Mouse (Mus musculus) mouse trophoblast stem cell (cell line): ENCODE results near the gene Shc4.

Experiments
- in situ Hi-C, 2 experiments: fragments of 300-500 bp; cut with MseI, MboI; formaldehyde crosslinking; loops; 2 replicates in 1 of 2; 3 replicates in 1 of 2; pipeline ENCODE4 v1.15.1; 2025

Shc4 gene

GRCm38 (mm10) chr2:125685441-125686150, 38.4 kb downstream of the Shc4 start:
- in situ Hi-C loops, result no loop called here

GRCm38 (mm10) chr2:125684559-125685440, 39.1 kb downstream of the Shc4 start:
- in situ Hi-C loops, result no loop called here

- in situ Hi-C loops, result no loop called here
Observed at GRCm38 (mm10) chr2:125683895-125684294, 40.1 kb downstream of the Shc4 start.

GRCm38 (mm10) chr2:125681811-125682210, 42.1 kb downstream of the Shc4 start:
- in situ Hi-C loops, result no loop called here

- in situ Hi-C loops, result no loop called here
Observed at GRCm38 (mm10) chr2:125672957-125673631, 50.9 kb downstream of the Shc4 start, which contains the start of gene Eid1. Gene Eid1 (plus strand): TSS chr2:125673095.

GRCm38 (mm10) chr2:125672568-125672956, 51.4 kb downstream of the Shc4 start:
- in situ Hi-C loops, result no loop called here

GRCm38 (mm10) chr2:125670846-125671245, 53.1 kb downstream of the Shc4 start:
- in situ Hi-C loops, result no loop called here

GRCm38 (mm10) chr2:125667721-125668120, 56.2 kb downstream of the Shc4 start:
- in situ Hi-C loops, result loop anchor here in 1 of 2 experiments (5.0 kb wide), 1 partner anchor 60 kb away; no protein-coding TSS in a partner anchor

GRCm38 (mm10) chr2:125667184-125667583, 56.8 kb downstream of the Shc4 start:
- in situ Hi-C loops, result loop anchor here in 1 of 2 experiments (5.0 kb wide), 1 partner anchor 60 kb away; no protein-coding TSS in a partner anchor

- in situ Hi-C loops, result loop anchor here in 1 of 2 experiments (5.0 kb wide), 1 partner anchor 61 kb away; no protein-coding TSS in a partner anchor
Observed at GRCm38 (mm10) chr2:125666668-125667067, 57.3 kb downstream of the Shc4 start.

- in situ Hi-C loops, result loop anchor here in 1 of 2 experiments (5.0 kb wide), 1 partner anchor 61 kb away; no protein-coding TSS in a partner anchor
Observed at GRCm38 (mm10) chr2:125665909-125666308, 58.0 kb downstream of the Shc4 start.

GRCm38 (mm10) chr2:125665213-125665612, 58.7 kb downstream of the Shc4 start:
- in situ Hi-C loops, result loop anchor here in 1 of 2 experiments (5.0 kb wide), 1 partner anchor 62 kb away; no protein-coding TSS in a partner anchor

- in situ Hi-C loops, result loop anchor here in 1 of 2 experiments (5.0 kb wide), 1 partner anchor 70 kb away; no protein-coding TSS in a partner anchor
Observed at GRCm38 (mm10) chr2:125662517-125662916, 61.4 kb downstream of the Shc4 start.

GRCm38 (mm10) chr2:125661156-125661555, 62.8 kb downstream of the Shc4 start:
- in situ Hi-C loops, result loop anchor here in 1 of 2 experiments (5.0 kb wide), 1 partner anchor 71 kb away; no protein-coding TSS in a partner anchor

GRCm38 (mm10) chr2:125660537-125661130, 63.3 kb downstream of the Shc4 start:
- in situ Hi-C loops, result loop anchor here in 1 of 2 experiments (5.0 kb wide), 1 partner anchor 72 kb away; no protein-coding TSS in a partner anchor

- in situ Hi-C loops, result loop anchor here in 1 of 2 experiments (5.0 kb wide), 1 partner anchor 72 kb away; no protein-coding TSS in a partner anchor
Observed at GRCm38 (mm10) chr2:125659823-125660536, 64.0 kb downstream of the Shc4 start.

GRCm38 (mm10) chr2:125655391-125655790, 68.6 kb downstream of the Shc4 start:
- in situ Hi-C loops, result no loop called here

- in situ Hi-C loops, result no loop called here
Observed at GRCm38 (mm10) chr2:125653286-125653685, 70.7 kb downstream of the Shc4 start.

GRCm38 (mm10) chr2:125651563-125651962, 72.4 kb downstream of the Shc4 start:
- in situ Hi-C loops, result no loop called here

GRCm38 (mm10) chr2:125650742-125651352, 73.1 kb downstream of the Shc4 start:
- in situ Hi-C loops, result no loop called here
